Mouse (Mus musculus): ENCODE data around the gene Sphkap. TPM values are rescaled to one million over a fixed set of nuclear protein-coding genes. Genes with fewer than 3 reads are reported as not detected.

Gene Sphkap
- polyA plus RNA-seq, 1 experiment from 2014 or later, result 1.7 TPM

GRCm38 (mm10) chr1:83251746-83252145 lies 156.3 kb downstream of the Sphkap start:
- ATAC-seq (ENCODE audit: insufficient number of reproducible peaks, insufficient read depth, low FRiP score, low read depth), result no peak
- H3K4me2 ChIP-seq (replicated peaks; ENCODE audit: low read depth, low read length), result no peak overlapping the region
- no peak overlapping the region for H3K4me3 ChIP-seq (ENCODE audit: low read depth, low read length)
- no peak overlapping the region for H3K27ac ChIP-seq (ENCODE audit: low read length)
- H3K9ac ChIP-seq (replicated peaks; ENCODE audit: low read depth, low read length), result no peak overlapping the region
- no peaks in the 10 kb centered on the region for H3K4me1 ChIP-seq (ENCODE audit: control insufficient read depth, insufficient read depth, low read length)
- H3K36me3 ChIP-seq (ENCODE audit: control insufficient read depth, insufficient read depth, low read length), result no peaks in the 10 kb centered on the region
- H3K9me3 ChIP-seq (ENCODE audit: control insufficient read depth, low read depth, low read length), result no peaks in the 10 kb centered on the region
- WGBS, result 90% methylated on average over 1 of the region's 1 CpGs
- H3K27me3 ChIP-seq (ENCODE audit: control insufficient read depth, insufficient read depth, low read length), result no peaks in the 10 kb centered on the region

DNA sequence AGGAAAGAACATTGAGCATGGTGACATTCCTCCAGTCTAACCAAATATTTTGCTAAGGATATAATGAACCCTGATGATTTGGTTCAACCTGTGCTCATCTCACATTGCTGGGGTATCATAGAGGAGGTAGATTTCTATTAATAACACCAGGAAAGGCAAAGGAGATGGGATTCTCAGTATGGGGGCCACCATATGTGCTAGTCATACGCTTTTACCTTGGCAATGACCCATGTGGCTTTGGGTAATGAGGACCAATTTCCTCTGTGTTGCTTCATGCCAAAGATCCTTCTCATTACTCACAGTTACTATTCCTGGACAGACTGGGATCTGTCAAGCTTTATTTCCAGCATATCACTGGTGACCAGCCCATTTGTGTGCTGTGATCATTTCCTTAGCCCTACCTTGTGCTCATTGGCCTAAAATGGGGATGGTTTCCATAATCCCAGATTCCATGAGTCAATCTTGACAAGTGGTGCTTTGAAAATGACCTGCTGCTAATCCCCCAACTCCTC lies 159.7 kb downstream of the Sphkap start:
- WGBS, result 93% methylated on average over 1 of the region's 1 CpGs
- Histone ChIP-seq H3K27me3 (ENCODE audit: control insufficient read depth, insufficient read depth, low read length) (no peaks in the 10 kb centered on the region), H3K36me3 (ENCODE audit: control insufficient read depth, insufficient read depth, low read length) (no peaks in the 10 kb centered on the region), H3K27ac (ENCODE audit: low read length) (no peak overlapping the region), H3K9ac (replicated peaks; ENCODE audit: low read depth, low read length) (no peak overlapping the region), H3K9me3 (ENCODE audit: control insufficient read depth, low read depth, low read length) (no peaks in the 10 kb centered on the region), H3K4me2 (replicated peaks; ENCODE audit: low read depth, low read length) (no peak overlapping the region), H3K4me3 (ENCODE audit: low read depth, low read length) (no peak overlapping the region), H3K4me1 (ENCODE audit: control insufficient read depth, insufficient read depth, low read length) (no peaks in the 10 kb centered on the region)
- no peak for ATAC-seq (ENCODE audit: insufficient number of reproducible peaks, insufficient read depth, low FRiP score, low read depth)

- Histone ChIP-seq H3K9ac (replicated peaks; ENCODE audit: low read depth, low read length) (no peak overlapping the region), H3K27ac (ENCODE audit: low read length) (no peak overlapping the region), H3K4me2 (replicated peaks; ENCODE audit: low read depth, low read length) (no peak overlapping the region), H3K27me3 (ENCODE audit: control insufficient read depth, insufficient read depth, low read length) (no peaks in the 10 kb centered on the region), H3K9me3 (ENCODE audit: control insufficient read depth, low read depth, low read length) (no peaks in the 10 kb centered on the region), H3K4me3 (ENCODE audit: low read depth, low read length) (no peak overlapping the region), H3K4me1 (ENCODE audit: control insufficient read depth, insufficient read depth, low read length) (no peaks in the 10 kb centered on the region), H3K36me3 (ENCODE audit: control insufficient read depth, insufficient read depth, low read length) (no peaks in the 10 kb centered on the region)
- 64% methylated on average over 3 of the region's 3 CpGs for WGBS
- ATAC-seq (ENCODE audit: insufficient number of reproducible peaks, insufficient read depth, low FRiP score, low read depth), result no peak
Measured at GRCm38 (mm10) chr1:83227946-83228345, 180.1 kb downstream of the Sphkap start.

DNA sequence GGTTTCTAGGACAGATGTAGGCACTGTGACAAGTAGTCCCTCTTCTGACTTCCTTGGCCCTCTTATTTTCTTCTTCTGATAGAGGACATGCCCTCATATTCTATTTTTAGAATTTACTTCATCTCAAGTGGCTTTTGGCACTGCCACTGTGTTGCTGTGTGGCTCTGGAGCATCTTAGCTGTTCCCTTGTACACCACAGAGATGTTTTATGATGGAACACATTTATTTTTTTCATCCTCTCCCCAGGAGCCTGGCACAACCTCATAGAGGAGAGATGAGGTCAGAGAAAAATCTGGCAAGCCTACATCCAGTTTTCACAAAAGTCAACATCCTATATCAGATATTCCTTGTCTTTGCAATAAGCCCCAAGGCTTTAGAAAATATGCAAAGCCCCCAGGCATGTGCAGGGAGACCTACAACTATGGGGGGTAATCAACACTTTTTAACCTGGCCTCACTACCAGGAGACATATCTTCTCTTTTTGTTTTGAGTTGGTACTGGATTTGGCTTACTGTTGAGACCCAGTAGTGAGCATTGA lies 183.5 kb downstream of the Sphkap start:
- H3K9ac ChIP-seq (replicated peaks; ENCODE audit: low read depth, low read length), result no peak overlapping the region
- H3K27ac ChIP-seq (ENCODE audit: low read length), result no peak overlapping the region
- H3K27me3 ChIP-seq (ENCODE audit: control insufficient read depth, insufficient read depth, low read length), result no peaks in the 10 kb centered on the region
- no peaks in the 10 kb centered on the region for H3K36me3 ChIP-seq (ENCODE audit: control insufficient read depth, insufficient read depth, low read length)
- no peak overlapping the region for H3K4me2 ChIP-seq (replicated peaks; ENCODE audit: low read depth, low read length)
- no peaks in the 10 kb centered on the region for H3K4me1 ChIP-seq (ENCODE audit: control insufficient read depth, insufficient read depth, low read length)
- H3K9me3 ChIP-seq (ENCODE audit: control insufficient read depth, low read depth, low read length), result no peaks in the 10 kb centered on the region
- ATAC-seq (ENCODE audit: insufficient number of reproducible peaks, insufficient read depth, low FRiP score, low read depth), result no peak
- no peak overlapping the region for H3K4me3 ChIP-seq (ENCODE audit: low read depth, low read length)

DNA sequence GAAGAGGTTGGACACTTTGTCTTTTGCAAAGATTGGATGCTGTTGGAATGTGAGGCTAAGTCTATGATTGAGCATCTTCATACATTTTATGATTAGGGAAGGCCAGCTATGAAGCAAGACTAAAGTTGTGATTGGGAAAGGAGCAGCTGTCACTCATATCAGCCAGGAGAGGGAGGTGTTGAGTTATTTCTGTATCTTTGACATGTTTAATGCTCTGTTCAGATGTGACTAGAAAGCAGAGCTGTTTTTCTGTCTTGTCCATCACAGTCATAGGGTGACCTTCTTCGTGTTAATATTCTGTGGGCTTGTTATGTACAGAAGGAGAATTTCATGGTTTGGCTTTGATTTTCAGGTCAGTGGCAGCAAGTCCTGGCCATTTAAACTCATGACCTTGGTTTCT lies 184.9 kb downstream of the Sphkap start:
- no peak overlapping the region for H3K9ac ChIP-seq (replicated peaks; ENCODE audit: low read depth, low read length)
- H3K4me3 ChIP-seq (ENCODE audit: low read depth, low read length), result no peak overlapping the region
- no peaks in the 10 kb centered on the region for H3K4me1 ChIP-seq (ENCODE audit: control insufficient read depth, insufficient read depth, low read length)
- H3K27ac ChIP-seq (ENCODE audit: low read length), result no peak overlapping the region
- WGBS, result 79% methylated on average over 1 of the region's 1 CpGs
- no peaks in the 10 kb centered on the region for H3K27me3 ChIP-seq (ENCODE audit: control insufficient read depth, insufficient read depth, low read length)
- no peak for ATAC-seq (ENCODE audit: insufficient number of reproducible peaks, insufficient read depth, low FRiP score, low read depth)
- no peaks in the 10 kb centered on the region for H3K9me3 ChIP-seq (ENCODE audit: control insufficient read depth, low read depth, low read length)
- no peak overlapping the region for H3K4me2 ChIP-seq (replicated peaks; ENCODE audit: low read depth, low read length)
- H3K36me3 ChIP-seq (ENCODE audit: control insufficient read depth, insufficient read depth, low read length), result no peaks in the 10 kb centered on the region

- Histone ChIP-seq H3K36me3 (ENCODE audit: control insufficient read depth, insufficient read depth, low read length) (no peaks in the 10 kb centered on the region), H3K4me3 (ENCODE audit: low read depth, low read length) (no peak overlapping the region), H3K9ac (replicated peaks; ENCODE audit: low read depth, low read length) (no peak overlapping the region), H3K27me3 (ENCODE audit: control insufficient read depth, insufficient read depth, low read length) (no peaks in the 10 kb centered on the region), H3K9me3 (ENCODE audit: control insufficient read depth, low read depth, low read length) (no peaks in the 10 kb centered on the region), H3K27ac (ENCODE audit: low read length) (no peak overlapping the region), H3K4me2 (replicated peaks; ENCODE audit: low read depth, low read length) (no peak overlapping the region), H3K4me1 (ENCODE audit: control insufficient read depth, insufficient read depth, low read length) (no peaks in the 10 kb centered on the region)
- no peak for ATAC-seq (ENCODE audit: insufficient number of reproducible peaks, insufficient read depth, low FRiP score, low read depth)
- 26% methylated on average over 1 of the region's 1 CpGs for WGBS
Measured at GRCm38 (mm10) chr1:83218260-83218659, 189.7 kb downstream of the Sphkap start.

- Histone ChIP-seq H3K36me3 (ENCODE audit: control insufficient read depth, insufficient read depth, low read length) (no peaks in the 10 kb centered on the region), H3K9me3 (ENCODE audit: control insufficient read depth, low read depth, low read length) (no peaks in the 10 kb centered on the region), H3K9ac (replicated peaks; ENCODE audit: low read depth, low read length) (no peak overlapping the region), H3K27me3 (ENCODE audit: control insufficient read depth, insufficient read depth, low read length) (no peaks in the 10 kb centered on the region), H3K4me3 (ENCODE audit: low read depth, low read length) (no peak overlapping the region), H3K4me2 (replicated peaks; ENCODE audit: low read depth, low read length) (no peak overlapping the region), H3K4me1 (ENCODE audit: control insufficient read depth, insufficient read depth, low read length) (no peaks in the 10 kb centered on the region), H3K27ac (ENCODE audit: low read length) (no peak overlapping the region)
- no peak for ATAC-seq (ENCODE audit: insufficient number of reproducible peaks, insufficient read depth, low FRiP score, low read depth)
- 73% methylated on average over 1 of the region's 1 CpGs for WGBS
Measured at GRCm38 (mm10) chr1:83209981-83210380, 198.0 kb downstream of the Sphkap start.

Other genes starting within 250 kb of the Sphkap start
- not detected in 2 replicates for gene Daw1, start 248.4 kb downstream of the Sphkap start, polyA plus RNA-seq (2014; fragmentation: Nextera tagmentation; extraction: Ambion mirVana)

Measured in stomach, embryonic 14.5 days (tissue).